Mouse (Mus musculus) liver, embryonic 12.5 days (tissue): ENCODE data around the gene Cyp3a41b. TPM values are rescaled to one million over a fixed set of nuclear protein-coding genes. Genes with fewer than 3 reads are reported as not detected.
"Not testable (repeated sequence)": the region's sequence is repeated elsewhere in the genome, so short reads cannot be mapped to it uniquely, and the experiment has no call there.

Experiments used
- ATAC-seq: fragments of 200-750 bp; cut with Nextera tagmentation; 2 replicates; pipeline ENCODE4 v1.8.0; 2017; ENCODE audit warnings: moderate number of reproducible peaks, mild to moderate bottlenecking, moderate library complexity
- H3K27ac ChIP-seq: fragments of 300-500 bp; sonication (generic); 2 replicates; pipeline ENCODE4 v1.5.1; 2016; ENCODE audit warnings: mild to moderate bottlenecking
- H3K27me3 ChIP-seq: fragments of 300-500 bp; sonication (generic); replicated peaks from 2 replicates; pipeline ENCODE4 v1.6.1; 2016; ENCODE audit warnings: mild to moderate bottlenecking, moderate library complexity
- H3K36me3 ChIP-seq: fragments of 300-500 bp; sonication (generic); 2 replicates; pipeline ENCODE4 v1.6.1; 2016; ENCODE audit warnings: mild to moderate bottlenecking, moderate library complexity
- H3K4me1 ChIP-seq: fragments of 300-500 bp; sonication (generic); 2 replicates; pipeline ENCODE4 v1.6.1; 2016
- H3K4me2 ChIP-seq: fragments of 300-500 bp; sonication (generic); 2 replicates; pipeline ENCODE4 v1.6.1; 2016; ENCODE audit warnings: mild to moderate bottlenecking, moderate library complexity
- H3K4me3 ChIP-seq: fragments of 300-500 bp; sonication (generic); 2 replicates; pipeline ENCODE4 v1.5.1; 2016; ENCODE audit warnings: mild to moderate bottlenecking, moderate library complexity
- H3K9ac ChIP-seq: fragments of 300-500 bp; sonication (generic); 2 replicates; pipeline ENCODE4 v1.6.1; 2016; ENCODE audit warnings: mild to moderate bottlenecking, moderate library complexity
- H3K9me3 ChIP-seq: fragments of 300-500 bp; sonication (generic); replicated peaks from 2 replicates; pipeline ENCODE4 v1.6.1; 2016; ENCODE audit warnings: mild to moderate bottlenecking, moderate library complexity
- WGBS: fragments of 180-500 bp; shearing (Covaris S2); methylation state at CpG from one replicate; pipeline ENCODE4 v1.1.7; 2016; ENCODE audit not compliant: insufficient replicate concordance; 5-methylcytosine and 5-hydroxymethylcytosine counted together
- polyA plus RNA-seq: library from polyadenylated mRNA; unstranded; fragments of >200 nt; fragmentation: Nextera tagmentation; extraction: Ambion mirVana; gene quantifications from 2 replicates; pipeline ENCODE4 v1.2.1, GENCODE M21; 2016

Gene Cyp3a41b
- not detected in 2 replicates for polyA plus RNA-seq

- H3K27ac ChIP-seq, ATAC-seq, H3K9me3 ChIP-seq, H3K4me1 ChIP-seq, H3K36me3 ChIP-seq, H3K27me3 ChIP-seq, H3K4me3 ChIP-seq, H3K9ac ChIP-seq, H3K4me2 ChIP-seq: not testable (repeated sequence)
- WGBS = 54% methylated on average over 1 of the region's 2 CpGs
Observed at GRCm38 (mm10) chr5:145584630-145585029, at the start of gene Cyp3a41b. Cyp3a41b (minus strand) TSS chr5:145584730.

DNA sequence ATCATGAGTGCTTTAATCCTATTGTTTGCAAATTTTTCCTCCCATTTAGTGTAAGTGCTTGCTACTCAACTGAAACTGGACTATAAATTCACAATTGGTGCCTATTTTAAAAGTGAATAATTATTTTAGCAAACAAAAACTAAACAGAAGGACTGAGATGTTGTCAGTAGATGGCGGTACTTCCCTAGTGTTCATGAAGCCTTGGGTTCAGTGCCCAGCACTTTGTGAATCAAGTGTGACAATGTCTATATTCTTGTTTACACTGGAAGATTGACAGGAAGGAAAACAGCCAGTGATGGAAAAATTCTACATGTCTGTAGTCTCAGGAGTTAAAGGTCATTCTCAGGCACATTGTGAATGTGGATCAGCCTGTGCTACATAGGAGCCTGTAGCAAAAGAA lies 47.8 kb upstream of the Cyp3a41b start:
- H3K36me3 ChIP-seq, ATAC-seq, H3K4me3 ChIP-seq, H3K9ac ChIP-seq, H3K4me2 ChIP-seq, H3K27me3 ChIP-seq, H3K27ac ChIP-seq, H3K4me1 ChIP-seq: not testable (repeated sequence)
- 77% methylated on average over 1 of the region's 1 CpGs for WGBS
- peaks cover 45% of the 10 kb centered on the region for H3K9me3 ChIP-seq

GRCm38 (mm10) chr5:145604891-145605290 lies 20.4 kb upstream of the Cyp3a41b start:
- peaks cover 23% of the 10 kb centered on the region for H3K9me3 ChIP-seq
- 42% methylated on average over 1 of the region's 1 CpGs for whole genome bisulfite sequencing
- not testable (repeated sequence) for H3K27me3 ChIP-seq, H3K27ac ChIP-seq, H3K4me2 ChIP-seq, H3K4me1 ChIP-seq, H3K9ac ChIP-seq, H3K4me3 ChIP-seq, H3K36me3 ChIP-seq, ATAC-seq

DNA sequence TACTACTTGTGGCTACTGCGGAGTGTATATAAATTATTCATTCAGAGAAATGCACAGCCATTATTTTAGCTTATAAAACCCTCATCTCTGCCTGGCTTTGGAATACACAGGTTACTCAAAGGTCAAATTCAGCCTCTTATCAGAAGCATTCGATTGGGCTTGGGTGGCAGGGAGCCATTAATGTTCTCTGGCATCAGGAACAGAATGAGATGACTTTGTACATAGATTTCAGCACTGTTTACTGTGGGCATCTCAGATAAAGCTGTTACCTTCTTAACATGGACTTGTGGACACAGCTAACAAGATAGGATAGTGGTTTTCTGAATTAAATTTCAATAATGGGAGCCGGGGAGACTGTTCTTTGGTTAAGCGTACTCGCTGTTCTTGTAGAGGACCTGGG lies 13.3 kb upstream of the Cyp3a41b start:
- not testable (repeated sequence) for H3K36me3 ChIP-seq, H3K4me3 ChIP-seq, H3K4me1 ChIP-seq, H3K27ac ChIP-seq, H3K27me3 ChIP-seq, H3K9ac ChIP-seq, ATAC-seq, H3K4me2 ChIP-seq
- H3K9me3 ChIP-seq = peaks cover 18% of the 10 kb centered on the region
- WGBS = 62% methylated on average over 5 of the region's 5 CpGs

DNA sequence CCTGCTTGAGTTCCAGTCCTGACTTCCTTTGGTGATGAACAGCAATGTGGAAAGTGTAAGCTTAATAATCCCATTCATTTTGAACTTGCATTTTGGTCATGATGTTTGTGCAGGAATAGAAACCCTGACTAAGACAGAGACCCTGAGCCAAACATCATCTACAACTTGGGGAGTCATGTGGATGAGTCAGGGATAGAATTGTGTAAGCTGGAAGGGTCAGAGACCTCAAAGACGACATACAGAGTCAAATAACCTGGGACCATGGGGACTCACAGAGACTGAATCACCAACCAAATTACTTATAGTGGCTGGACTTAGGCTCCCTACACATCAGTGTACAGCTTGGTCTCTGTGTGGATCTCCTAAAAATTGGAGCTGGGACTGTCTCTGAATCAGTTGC lies 7.2 kb downstream of the Cyp3a41b start:
- WGBS = 62% methylated on average over 1 of the region's 1 CpGs
- H3K4me1 ChIP-seq, ATAC-seq, H3K4me3 ChIP-seq, H3K36me3 ChIP-seq, H3K4me2 ChIP-seq, H3K27ac ChIP-seq, H3K27me3 ChIP-seq, H3K9ac ChIP-seq, H3K9me3 ChIP-seq: not testable (repeated sequence)

DNA sequence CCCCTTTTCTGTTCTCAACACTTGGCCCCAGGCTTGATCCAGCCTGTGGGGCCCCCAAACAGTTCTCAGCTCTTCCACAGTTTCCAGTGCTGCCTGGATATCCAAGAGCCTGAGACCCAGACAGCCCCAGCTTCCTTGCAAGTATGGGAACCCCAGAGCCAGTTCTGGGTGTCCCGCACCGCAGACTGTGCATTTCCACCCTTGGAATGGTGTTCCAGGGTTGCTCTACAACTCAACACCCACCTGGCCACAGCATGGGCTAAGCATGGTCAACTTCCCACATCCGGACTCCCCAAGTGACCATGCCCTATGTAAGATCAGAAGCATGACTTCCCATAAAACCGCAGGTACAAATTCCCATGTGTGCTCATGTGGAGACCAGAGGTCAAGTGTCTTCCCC lies 8.9 kb downstream of the Cyp3a41b start:
- H3K27me3 ChIP-seq, H3K36me3 ChIP-seq, ATAC-seq, H3K4me3 ChIP-seq, H3K4me1 ChIP-seq, H3K4me2 ChIP-seq, H3K27ac ChIP-seq, H3K9me3 ChIP-seq, H3K9ac ChIP-seq: not testable (repeated sequence)
- 79% methylated on average over 4 of the region's 4 CpGs for WGBS

DNA sequence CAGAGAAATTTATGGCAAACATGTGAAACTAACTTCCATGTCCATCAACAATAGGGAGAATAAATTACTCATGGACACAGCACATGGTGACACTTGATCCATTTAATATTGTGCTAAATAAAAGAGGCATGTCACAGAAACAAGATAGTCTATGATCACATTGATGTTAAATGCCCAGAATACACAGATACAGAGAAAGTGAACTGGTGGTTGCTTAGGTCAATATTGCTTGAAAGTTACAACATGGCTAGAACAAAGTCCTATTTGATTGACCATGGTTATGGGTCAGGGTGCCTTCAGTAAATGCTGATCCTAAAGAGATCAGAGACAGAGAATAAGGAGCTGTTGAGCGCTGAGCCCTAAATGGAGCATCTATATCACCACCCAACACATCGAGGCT lies 12.6 kb downstream of the Cyp3a41b start:
- not testable (repeated sequence) for H3K4me1 ChIP-seq, H3K9ac ChIP-seq, H3K27me3 ChIP-seq, H3K9me3 ChIP-seq, H3K4me3 ChIP-seq, H3K4me2 ChIP-seq, ATAC-seq, H3K36me3 ChIP-seq, H3K27ac ChIP-seq
- 60% methylated on average over 2 of the region's 2 CpGs for WGBS

Other genes starting within 250 kb of the Cyp3a41b start
- not detected in 2 replicates for gene Cyp3a57, start 239.5 kb downstream of the Cyp3a41b start, polyA plus RNA-seq
- 0.07 TPM in 1 of 2 replicates, not detected in the other for gene Cyp3a16, start 115.0 kb downstream of the Cyp3a41b start, polyA plus RNA-seq
- gene Cyp3a41a, start 135.4 kb upstream of the Cyp3a41b start, polyA plus RNA-seq = not detected in 2 replicates
- gene Cyp3a44, start 221.1 kb upstream of the Cyp3a41b start, polyA plus RNA-seq = not detected in 2 replicates